Comparison of ENCODE assay signal across 20 mouse cellular contexts in the genomic region with DNA sequence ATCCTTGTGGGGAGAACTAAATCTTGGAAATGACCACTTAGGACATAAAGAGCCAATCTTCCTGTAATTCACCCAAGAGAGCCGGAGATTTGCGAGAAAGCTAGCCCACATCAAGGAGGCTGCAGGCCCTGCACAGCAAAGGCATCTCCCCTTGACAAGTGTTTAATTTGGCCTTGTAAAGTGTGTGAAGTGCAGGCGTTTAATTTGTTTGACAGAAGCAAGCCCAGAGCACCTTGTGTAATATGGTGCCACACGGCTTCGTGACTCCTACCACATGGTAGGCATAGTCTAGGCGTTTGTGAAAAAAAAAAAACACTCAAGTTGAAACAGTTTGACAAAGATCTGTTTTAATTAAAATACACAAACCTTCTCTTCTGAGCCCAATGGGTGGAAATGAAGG. TPM values are rescaled to one million over a fixed set of nuclear protein-coding genes. Genes with fewer than 3 reads are reported as not detected.
"Had no signal": no experiment of that assay in that cellular context is flagged by ENCODE, and none has a peak within 500 bp of the region (broad histone marks: within the 10 kb centered on the region; RNA-seq: fewer than 3 reads in every experiment).

No protein-coding gene starts in this region.

- H3K27me3 ChIP-seq: liver, embryonic 12.5 days; midbrain, embryonic 12.5 days; neural tube, embryonic 13.5 days; neural tube, embryonic 15.5 days had no signal

- H3K27ac ChIP-seq: liver, embryonic 12.5 days; liver, embryonic 14.5 days; midbrain, embryonic 10.5 days; midbrain, embryonic 12.5 days; neural tube, embryonic 13.5 days; neural tube, embryonic 15.5 days had no signal

- DNase-seq: midbrain, embryonic 14.5 days; retina, postnatal 1 day; right cerebral cortex, adult 18-20 months; right cerebral cortex, postnatal 25 days; right cerebral cortex, postnatal 4 days; spleen, adult 18-20 months; thymus, adult 18-20 months; thymus, postnatal 14 days; thymus, postnatal 36 days had no signal

- H3K4me1 ChIP-seq: liver, embryonic 12.5 days; midbrain, embryonic 10.5 days; midbrain, embryonic 12.5 days; neural tube, embryonic 13.5 days; neural tube, embryonic 15.5 days had no signal

- H3K4me3 ChIP-seq: liver, embryonic 12.5 days; midbrain, embryonic 10.5 days; midbrain, embryonic 12.5 days; myocyte; neural tube, embryonic 13.5 days; neural tube, embryonic 15.5 days had no signal

- H3K4me2 ChIP-seq: liver, embryonic 12.5 days; midbrain, embryonic 12.5 days; neural tube, embryonic 13.5 days; neural tube, embryonic 15.5 days had no signal

- H3K9me3 ChIP-seq: liver, embryonic 12.5 days; midbrain, embryonic 10.5 days; midbrain, embryonic 12.5 days; neural tube, embryonic 13.5 days; neural tube, embryonic 15.5 days had no signal

- ATAC-seq: liver, embryonic 12.5 days; midbrain, embryonic 16.5 days had no signal

- H3K9ac ChIP-seq: liver, embryonic 12.5 days; liver, embryonic 14.5 days; midbrain, embryonic 12.5 days; neural tube, embryonic 13.5 days; neural tube, embryonic 15.5 days had no signal

- H3K36me3 ChIP-seq: liver, embryonic 12.5 days; midbrain, embryonic 10.5 days; midbrain, embryonic 12.5 days; neural tube, embryonic 13.5 days; neural tube, embryonic 15.5 days had no signal

RNA-seq across cellular contexts. Expression of gene E130114P18Rik, which starts 47.9 kb away (rescaled TPM):
- total RNA-seq: megakaryocyte, adult 5-6 weeks; megakaryocyte-erythroid progenitor cell, adult 5-6 weeks had no signal
- polyA plus RNA-seq: liver, embryonic 12.5 days; liver, embryonic 14.5 days; myocyte; small intestine, adult 2 months had no signal
